Mouse (Mus musculus) MN1 (cell line): ENCODE measurements around the gene Rac2.

ENCODE experiments used
- DNase-seq: peaks from one replicate; pipeline ENCODE4 v3.0.0-alpha.2; 2016; ENCODE audit warnings: low spot score

The Rac2 gene

GRCm38 (mm10) chr15:78521331-78521730 lies 51.3 kb downstream of the Rac2 start:
- no peak for DNase-seq

GRCm38 (mm10) chr15:78520112-78520715 lies 52.4 kb downstream of the Rac2 start:
- DNase-seq = no peak

GRCm38 (mm10) chr15:78518221-78518620 lies 54.4 kb downstream of the Rac2 start:
- no peak for DNase-seq

GRCm38 (mm10) chr15:78515759-78516158 lies 56.8 kb downstream of the Rac2 start:
- DNase-seq = no peak

GRCm38 (mm10) chr15:78514393-78515146 lies 58.0 kb downstream of the Rac2 start:
- peak; percentile 83 for DNase-seq

- DNase-seq = no peak
Measured at GRCm38 (mm10) chr15:78513019-78513418, 59.6 kb downstream of the Rac2 start.

- DNase-seq = no peak
Measured at GRCm38 (mm10) chr15:78511951-78512350, 60.6 kb downstream of the Rac2 start.

GRCm38 (mm10) chr15:78510736-78511135 lies 61.8 kb downstream of the Rac2 start:
- no peak for DNase-seq

GRCm38 (mm10) chr15:78510121-78510576 lies 62.4 kb downstream of the Rac2 start:
- no peak for DNase-seq

GRCm38 (mm10) chr15:78509297-78509899 lies 63.2 kb downstream of the Rac2 start:
- DNase-seq = no peak
